Mouse (Mus musculus): ENCODE measurements around the gene Gm9970. TPM values are rescaled to one million over a fixed set of nuclear protein-coding genes. Genes with fewer than 3 reads are reported as not detected.

The Gm9970 gene
- polyA plus RNA-seq, 1 experiment from 2014 or later, result 0.45 TPM

DNA sequence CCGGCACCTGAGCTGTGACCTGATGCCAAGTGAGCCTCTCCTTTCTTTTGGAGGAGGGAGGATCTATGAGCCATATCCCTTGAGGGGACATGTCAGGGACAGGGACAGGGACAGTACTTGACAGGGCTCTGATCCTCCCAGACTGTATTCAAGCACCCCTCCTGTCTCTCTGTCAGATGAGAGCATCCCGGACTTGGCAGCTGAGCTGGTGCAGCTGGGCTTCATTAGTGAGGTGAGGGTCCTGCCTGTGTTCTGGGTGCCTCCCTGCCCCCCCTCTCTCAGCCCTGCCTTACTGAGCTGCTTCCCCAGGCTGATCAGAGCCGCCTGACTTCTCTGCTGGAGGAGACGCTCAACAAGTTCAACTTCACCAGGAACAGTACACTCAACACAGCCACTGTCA, 9.7 kb upstream of the Gm9970 start:
- ATAC-seq (ENCODE audit: insufficient read depth, low FRiP score), result no peak
- H3K4me3 ChIP-seq (replicated peaks; ENCODE audit: low read length), result no peak overlapping the region
- no peak overlapping the region for H3K27ac ChIP-seq (ENCODE audit: low read length)
- H3K9ac ChIP-seq (ENCODE audit: low read length), result no peak overlapping the region
- WGBS, result 61% methylated on average over 4 of the region's 4 CpGs
- H3K4me2 ChIP-seq (ENCODE audit: low read depth, low read length), result no peak overlapping the region
- peaks cover 16% of the 10 kb centered on the region for H3K4me1 ChIP-seq (ENCODE audit: control insufficient read depth, insufficient read depth, low read length)
- no peaks in the 10 kb centered on the region for H3K9me3 ChIP-seq (replicated peaks; ENCODE audit: control insufficient read depth, low read length)
- H3K36me3 ChIP-seq (ENCODE audit: control insufficient read depth, insufficient read depth, low read length), result peaks cover 38% of the 10 kb centered on the region
- no peaks in the 10 kb centered on the region for H3K27me3 ChIP-seq (ENCODE audit: control insufficient read depth, insufficient read depth, low read length)

DNA sequence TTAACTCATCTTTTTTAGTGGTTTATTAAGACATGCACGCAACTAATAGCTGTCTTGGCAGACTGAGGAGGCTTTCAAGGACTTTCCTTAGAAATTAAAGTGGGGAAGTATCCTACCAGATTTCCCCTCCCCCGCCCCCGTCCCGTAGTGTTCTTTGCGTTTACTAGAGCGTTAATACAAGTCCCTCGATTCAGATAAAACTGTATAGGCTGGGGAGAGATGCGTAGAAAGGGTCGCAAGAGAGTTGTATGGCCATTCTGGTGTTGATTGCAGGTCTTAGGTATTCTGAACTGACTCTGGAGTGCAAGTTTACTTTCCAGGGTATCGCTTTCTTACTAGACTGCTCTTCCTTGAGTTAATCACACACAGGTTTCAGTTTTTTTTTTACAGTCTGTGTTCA, 1.2 kb upstream of the Gm9970 start:
- Histone ChIP-seq H3K4me3 (replicated peaks; ENCODE audit: low read length) (peak overlapping the region; percentile 88), H3K27me3 (ENCODE audit: control insufficient read depth, insufficient read depth, low read length) (no peaks in the 10 kb centered on the region), H3K9me3 (replicated peaks; ENCODE audit: control insufficient read depth, low read length) (no peaks in the 10 kb centered on the region), H3K9ac (ENCODE audit: low read length) (peak overlapping the region; percentile 99), H3K4me2 (ENCODE audit: low read depth, low read length) (peak overlapping the region; percentile 93), H3K4me1 (ENCODE audit: control insufficient read depth, insufficient read depth, low read length) (peaks cover 5% of the 10 kb centered on the region), H3K36me3 (ENCODE audit: control insufficient read depth, insufficient read depth, low read length) (peaks cover 17% of the 10 kb centered on the region; the same call in 1 of the 2 replicates), H3K27ac (ENCODE audit: low read length) (no peak overlapping the region)
- no peak for ATAC-seq (ENCODE audit: insufficient read depth, low FRiP score)
- WGBS, result 21% methylated on average over 10 of the region's 10 CpGs

DNA sequence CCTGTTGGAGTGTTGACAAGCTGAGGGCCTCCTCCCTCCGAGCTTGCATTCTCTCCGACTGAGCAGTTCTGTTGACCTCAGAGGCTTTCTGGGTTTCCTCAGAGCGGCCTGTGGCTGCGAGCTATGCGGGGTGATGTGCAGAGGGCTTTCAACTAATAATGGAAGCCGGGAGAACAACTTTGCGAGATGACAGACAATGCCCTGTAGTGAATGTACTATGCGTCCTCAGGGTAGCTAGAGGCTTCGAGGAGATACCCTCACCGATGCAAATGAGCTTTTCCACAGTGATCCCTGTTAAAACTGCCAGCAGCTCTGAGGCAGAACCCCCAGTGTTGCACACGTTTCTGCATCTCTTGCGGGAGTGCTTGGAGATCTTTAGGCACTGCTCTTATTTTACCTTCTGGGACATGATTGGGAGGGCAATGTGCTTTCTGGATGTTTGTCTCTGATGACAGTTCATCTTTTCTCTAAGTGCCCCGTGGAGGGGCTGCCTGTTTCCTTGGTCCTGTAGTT, 546 bp upstream of the Gm9970 start:
- Histone ChIP-seq H3K9ac (ENCODE audit: low read length) (peak overlapping the region; percentile 99), H3K27ac (ENCODE audit: low read length) (peak overlapping the region; percentile 99), H3K4me3 (replicated peaks; ENCODE audit: low read length) (peak overlapping the region; percentile 88), H3K9me3 (replicated peaks; ENCODE audit: control insufficient read depth, low read length) (no peaks in the 10 kb centered on the region), H3K4me1 (ENCODE audit: control insufficient read depth, insufficient read depth, low read length) (peaks cover 5% of the 10 kb centered on the region), H3K27me3 (ENCODE audit: control insufficient read depth, insufficient read depth, low read length) (no peaks in the 10 kb centered on the region), H3K4me2 (ENCODE audit: low read depth, low read length) (peak overlapping the region; percentile 93), H3K36me3 (ENCODE audit: control insufficient read depth, insufficient read depth, low read length) (peaks cover 14% of the 10 kb centered on the region; the same call in 1 of the 2 replicates)
- WGBS, result under 1% methylated on average over 13 of the region's 13 CpGs
- ATAC-seq (ENCODE audit: insufficient read depth, low FRiP score), result no peak

DNA sequence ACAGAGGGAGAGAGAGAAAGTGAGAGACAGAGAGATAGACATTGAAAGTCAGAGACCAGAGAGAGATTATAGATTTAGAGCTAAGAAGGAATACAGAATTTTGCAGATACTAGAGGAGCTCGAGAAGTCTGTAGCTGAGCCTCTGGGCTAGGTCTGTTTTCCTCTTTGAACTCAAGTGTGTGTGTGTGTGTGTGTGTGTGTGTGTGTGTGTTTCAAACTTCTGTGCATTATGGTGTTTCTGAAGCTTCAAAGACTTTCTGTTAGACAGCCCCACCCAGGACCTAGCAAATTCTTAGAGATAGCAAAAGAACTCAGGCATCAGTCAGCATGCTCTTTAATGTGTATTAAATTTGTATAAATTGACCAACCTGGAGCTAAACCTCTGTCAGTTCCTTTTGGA, 14.4 kb downstream of the Gm9970 start:
- Histone ChIP-seq H3K4me2 (ENCODE audit: low read depth, low read length) (no peak overlapping the region), H3K4me3 (replicated peaks; ENCODE audit: low read length) (no peak overlapping the region), H3K4me1 (ENCODE audit: control insufficient read depth, insufficient read depth, low read length) (no peaks in the 10 kb centered on the region), H3K9me3 (replicated peaks; ENCODE audit: control insufficient read depth, low read length) (no peaks in the 10 kb centered on the region), H3K27ac (ENCODE audit: low read length) (no peak overlapping the region), H3K36me3 (ENCODE audit: control insufficient read depth, insufficient read depth, low read length) (no peaks in the 10 kb centered on the region), H3K9ac (ENCODE audit: low read length) (no peak overlapping the region), H3K27me3 (ENCODE audit: control insufficient read depth, insufficient read depth, low read length) (no peaks in the 10 kb centered on the region)
- 68% methylated on average over 1 of the region's 1 CpGs for WGBS
- no peak for ATAC-seq (ENCODE audit: insufficient read depth, low FRiP score)

DNA sequence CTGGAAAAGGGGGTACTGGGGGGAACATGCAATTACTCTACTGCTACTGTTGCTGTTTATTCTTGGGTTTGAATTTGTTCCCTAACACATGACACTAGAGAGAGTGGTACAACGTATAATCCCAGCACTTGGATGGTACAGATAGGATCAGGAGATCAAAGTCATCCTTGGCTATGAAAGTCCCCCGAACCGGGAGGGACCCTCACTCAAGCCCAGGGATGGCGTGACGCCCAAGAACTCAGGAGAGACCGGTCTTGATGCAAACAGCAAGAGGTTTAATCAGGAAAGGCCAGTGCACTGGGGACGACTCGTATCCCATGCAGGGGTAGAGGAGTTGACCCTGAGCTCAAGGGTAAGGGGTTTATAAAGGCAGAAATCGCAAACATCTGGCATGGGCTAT, 18.3 kb downstream of the Gm9970 start:
- 91% methylated on average over 9 of the region's 9 CpGs for WGBS
- H3K4me2 ChIP-seq (ENCODE audit: low read depth, low read length), result no peak overlapping the region
- peaks cover 4% of the 10 kb centered on the region for H3K4me1 ChIP-seq (ENCODE audit: control insufficient read depth, insufficient read depth, low read length)
- H3K36me3 ChIP-seq (ENCODE audit: control insufficient read depth, insufficient read depth, low read length), result no peaks in the 10 kb centered on the region
- H3K27me3 ChIP-seq (ENCODE audit: control insufficient read depth, insufficient read depth, low read length), result no peaks in the 10 kb centered on the region
- no peak overlapping the region for H3K27ac ChIP-seq (ENCODE audit: low read length)
- H3K9me3 ChIP-seq (replicated peaks; ENCODE audit: control insufficient read depth, low read length), result no peaks in the 10 kb centered on the region
- H3K9ac ChIP-seq (ENCODE audit: low read length), result no peak overlapping the region
- H3K4me3 ChIP-seq (replicated peaks; ENCODE audit: low read length), result no peak overlapping the region
- ATAC-seq (ENCODE audit: insufficient read depth, low FRiP score), result no peak

DNA sequence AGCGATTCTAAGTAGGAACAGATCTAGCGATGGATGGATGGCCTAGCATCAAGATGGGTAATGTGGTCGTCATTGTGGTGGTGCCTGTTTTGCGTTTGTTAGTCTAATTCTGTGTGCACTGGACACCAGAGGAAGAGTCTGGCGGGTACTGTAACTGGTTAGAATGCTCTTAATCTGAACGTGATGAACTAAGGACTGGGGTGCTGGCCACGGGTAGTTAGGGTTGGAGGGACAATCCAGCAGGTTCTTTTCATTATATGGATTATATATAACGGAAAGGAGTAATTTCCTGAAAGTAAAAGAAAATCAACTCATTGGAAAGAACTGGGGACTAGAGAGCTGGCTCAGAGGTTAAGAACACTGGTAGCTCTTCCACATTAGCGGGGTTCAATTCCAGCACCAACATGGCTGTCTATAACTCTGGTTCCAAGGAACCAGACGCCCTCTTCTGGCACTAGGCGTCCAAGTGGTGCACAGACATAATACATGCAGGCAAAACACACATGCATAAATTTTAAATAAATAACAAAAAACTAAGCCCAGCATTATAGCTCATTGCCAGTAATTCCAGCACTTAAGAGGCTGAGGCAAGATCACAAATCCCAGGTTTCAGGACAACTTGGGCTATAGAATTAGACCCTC, 19.6 kb downstream of the Gm9970 start:
- no peaks in the 10 kb centered on the region for H3K9me3 ChIP-seq (replicated peaks; ENCODE audit: control insufficient read depth, low read length)
- H3K27ac ChIP-seq (ENCODE audit: low read length), result peak overlapping the region; percentile 91
- peak overlapping the region; percentile 87 for H3K4me3 ChIP-seq (replicated peaks; ENCODE audit: low read length)
- ATAC-seq (ENCODE audit: insufficient read depth, low FRiP score), result no peak
- H3K4me2 ChIP-seq (ENCODE audit: low read depth, low read length), result peak overlapping the region; percentile 79
- WGBS, result 17% methylated on average over 11 of the region's 11 CpGs
- H3K9ac ChIP-seq (ENCODE audit: low read length), result peak overlapping the region; percentile 76
- no peaks in the 10 kb centered on the region for H3K27me3 ChIP-seq (ENCODE audit: control insufficient read depth, insufficient read depth, low read length)
- H3K4me1 ChIP-seq (ENCODE audit: control insufficient read depth, insufficient read depth, low read length), result peaks cover 4% of the 10 kb centered on the region
- no peaks in the 10 kb centered on the region for H3K36me3 ChIP-seq (ENCODE audit: control insufficient read depth, insufficient read depth, low read length)

DNA sequence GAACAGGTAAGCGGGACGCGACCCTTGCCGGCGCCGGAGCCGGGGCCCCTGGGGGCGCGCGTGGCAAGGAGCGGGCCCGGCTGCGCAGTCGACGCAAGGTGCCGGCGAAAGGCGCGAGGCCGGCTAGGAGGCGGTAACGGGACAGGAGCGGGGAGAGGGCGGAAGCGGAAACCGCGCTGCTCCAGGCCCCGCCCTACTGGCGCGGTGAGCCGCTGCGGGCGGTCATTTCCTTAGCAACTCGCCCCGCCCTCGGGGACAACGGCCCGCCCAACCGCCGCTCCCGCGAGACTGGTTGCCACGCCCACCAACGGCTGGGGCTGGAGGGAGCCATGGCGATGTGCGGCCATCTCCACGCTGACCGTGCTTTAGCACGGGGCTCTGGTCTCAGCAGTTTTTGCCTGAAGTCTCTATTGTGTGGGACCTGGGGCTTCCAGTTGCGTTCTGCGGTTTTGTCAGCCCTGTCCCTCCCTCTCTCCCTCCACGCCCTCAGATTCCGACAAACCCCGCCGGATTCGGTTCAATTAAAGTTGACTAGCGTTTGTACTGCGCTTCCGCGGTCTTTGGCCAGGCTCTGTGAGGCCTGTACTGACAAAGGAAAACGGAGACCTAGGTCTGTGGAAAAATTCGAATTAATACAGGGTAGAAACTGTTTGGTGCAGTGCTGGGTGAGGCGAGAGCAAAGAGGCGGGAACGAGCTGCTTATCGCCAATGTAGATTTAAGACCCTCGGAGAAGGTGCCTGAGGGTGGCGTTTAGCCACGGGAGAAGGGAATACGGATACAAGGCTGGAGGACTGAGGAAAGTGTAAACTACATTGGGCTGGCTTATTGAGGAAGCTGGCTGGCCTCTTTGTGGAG, 20.4 kb downstream of the Gm9970 start, which contains the start of gene Ppm1g:
Ppm1g (minus strand) TSS at position 240 of the 856 bp plus-strand sequence.
- H3K27ac ChIP-seq (ENCODE audit: low read length), result peak within 1 kb of the TSS; percentile 91
- H3K4me2 ChIP-seq (ENCODE audit: low read depth, low read length), result peak within 1 kb of the TSS; percentile 79
- H3K36me3 ChIP-seq (ENCODE audit: control insufficient read depth, insufficient read depth, low read length), result no peaks in the 10 kb centered on the region
- 1% methylated on average over 68 of the region's 70 CpGs for WGBS
- H3K27me3 ChIP-seq (ENCODE audit: control insufficient read depth, insufficient read depth, low read length), result no peaks in the 10 kb centered on the region
- no peaks in the 10 kb centered on the region for H3K9me3 ChIP-seq (replicated peaks; ENCODE audit: control insufficient read depth, low read length)
- peak; percentile 97 for ATAC-seq (ENCODE audit: insufficient read depth, low FRiP score)
- peak within 1 kb of the TSS; percentile 87 for H3K4me3 ChIP-seq (replicated peaks; ENCODE audit: low read length)
- peaks cover 4% of the 10 kb centered on the region for H3K4me1 ChIP-seq (ENCODE audit: control insufficient read depth, insufficient read depth, low read length)
- H3K9ac ChIP-seq (ENCODE audit: low read length), result peak within 1 kb of the TSS; percentile 92

DNA sequence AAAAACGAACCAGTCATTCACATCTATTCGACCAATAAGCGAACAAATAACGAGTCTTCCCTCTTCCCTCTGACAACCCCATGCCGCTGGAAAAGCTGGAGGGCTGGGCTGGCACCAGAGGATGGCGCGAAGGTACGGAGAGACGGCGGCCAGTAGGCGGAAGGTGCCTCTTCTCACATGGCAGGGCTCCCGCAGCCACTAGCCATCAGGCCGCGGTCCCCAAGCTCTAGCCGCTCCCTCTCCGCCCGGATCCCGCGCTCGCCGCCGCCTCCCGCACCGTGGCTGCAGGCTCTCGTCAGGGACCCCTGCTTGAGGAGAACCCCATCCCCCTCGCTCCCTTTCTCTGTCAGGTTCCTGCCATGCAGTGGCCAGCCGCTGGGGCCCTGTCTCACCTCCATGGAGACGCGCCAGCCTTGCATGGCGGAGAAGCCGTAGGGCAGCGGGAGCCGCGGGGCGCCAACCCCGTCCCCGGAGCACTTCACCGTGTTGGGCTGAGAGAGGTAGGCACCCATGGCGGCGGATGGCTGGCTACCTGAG, 21.1 kb downstream of the Gm9970 start:
- Histone ChIP-seq H3K9ac (ENCODE audit: low read length) (peak overlapping the region; percentile 92), H3K4me2 (ENCODE audit: low read depth, low read length) (peak overlapping the region; percentile 69), H3K4me1 (ENCODE audit: control insufficient read depth, insufficient read depth, low read length) (peaks cover 4% of the 10 kb centered on the region), H3K9me3 (replicated peaks; ENCODE audit: control insufficient read depth, low read length) (no peaks in the 10 kb centered on the region), H3K27ac (ENCODE audit: low read length) (peak overlapping the region; percentile 90), H3K4me3 (replicated peaks; ENCODE audit: low read length) (peak overlapping the region; percentile 87), H3K36me3 (ENCODE audit: control insufficient read depth, insufficient read depth, low read length) (no peaks in the 10 kb centered on the region), H3K27me3 (ENCODE audit: control insufficient read depth, insufficient read depth, low read length) (no peaks in the 10 kb centered on the region)
- WGBS, result under 1% methylated on average over 40 of the region's 40 CpGs
- peak; percentile 59 for ATAC-seq (ENCODE audit: insufficient read depth, low FRiP score)

DNA sequence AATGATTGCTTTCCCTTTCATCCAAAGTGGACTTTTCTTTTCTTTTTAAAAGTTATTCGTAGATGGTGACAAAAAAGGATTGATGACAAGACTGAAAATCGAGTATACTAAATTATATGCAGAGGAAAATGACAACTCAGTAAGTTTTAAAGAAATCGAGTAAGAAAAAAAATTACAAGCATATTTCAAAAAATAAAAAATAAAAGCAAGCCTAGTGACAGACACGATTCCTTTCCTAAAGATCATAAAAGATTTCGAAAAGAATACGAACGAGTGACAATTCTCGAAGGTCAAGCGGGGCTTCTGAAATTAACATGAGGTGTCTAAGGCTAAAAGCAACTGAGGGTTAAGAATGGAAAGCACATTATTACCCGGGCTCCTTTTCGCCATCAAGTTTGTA, 21.6 kb downstream of the Gm9970 start:
- H3K4me1 ChIP-seq (ENCODE audit: control insufficient read depth, insufficient read depth, low read length), result peaks cover 4% of the 10 kb centered on the region
- 0% methylated on average over 11 of the region's 11 CpGs for WGBS
- H3K9ac ChIP-seq (ENCODE audit: low read length), result peak overlapping the region; percentile 92
- H3K4me3 ChIP-seq (replicated peaks; ENCODE audit: low read length), result peak overlapping the region; percentile 87
- H3K4me2 ChIP-seq (ENCODE audit: low read depth, low read length), result peak overlapping the region; percentile 69
- H3K36me3 ChIP-seq (ENCODE audit: control insufficient read depth, insufficient read depth, low read length), result no peaks in the 10 kb centered on the region
- H3K9me3 ChIP-seq (replicated peaks; ENCODE audit: control insufficient read depth, low read length), result no peaks in the 10 kb centered on the region
- no peak for ATAC-seq (ENCODE audit: insufficient read depth, low FRiP score)
- H3K27ac ChIP-seq (ENCODE audit: low read length), result peak overlapping the region; percentile 90
- H3K27me3 ChIP-seq (ENCODE audit: control insufficient read depth, insufficient read depth, low read length), result no peaks in the 10 kb centered on the region
